Mouse (Mus musculus): ENCODE data around the gene Cd83. TPM values are rescaled to one million over a fixed set of nuclear protein-coding genes. Genes with fewer than 3 reads are reported as not detected.

Cd83 gene
- polyA plus RNA-seq, 1 experiment from 2014 or later = 122 TPM

Other genes with a start within 250 kb of the Cd83 start
- gene Mcur1, start 224.6 kb upstream of the Cd83 start, polyA plus RNA-seq (2015; fragmentation: Nextera tagmentation; extraction: Ambion mirVana) = 11.9 and 12.7 TPM in 2 replicates
- 0.10 and 0.33 TPM in 2 replicates for gene Rnf182, start 169.1 kb upstream of the Cd83 start, polyA plus RNA-seq (2015; fragmentation: Nextera tagmentation; extraction: Ambion mirVana)

Data from thymus, postnatal 0 days (tissue).